Mouse (Mus musculus) mesoderm, embryonic 11.5 days (tissue): Measurements from ENCODE around the gene Bahd1.

ENCODE experiments used
- DNase-seq: peaks from one replicate; pipeline ENCODE4 v3.0.0-alpha.2; 2012; ENCODE audit warnings: low read depth, low spot score

Gene Bahd1

GRCm38 (mm10) chr2:118899981-118900825 is at the start of gene Bahd1:
TSS of gene Bahd1 (plus strand) at chr2:118900377.
- DNase-seq = peak; percentile 39

DNA sequence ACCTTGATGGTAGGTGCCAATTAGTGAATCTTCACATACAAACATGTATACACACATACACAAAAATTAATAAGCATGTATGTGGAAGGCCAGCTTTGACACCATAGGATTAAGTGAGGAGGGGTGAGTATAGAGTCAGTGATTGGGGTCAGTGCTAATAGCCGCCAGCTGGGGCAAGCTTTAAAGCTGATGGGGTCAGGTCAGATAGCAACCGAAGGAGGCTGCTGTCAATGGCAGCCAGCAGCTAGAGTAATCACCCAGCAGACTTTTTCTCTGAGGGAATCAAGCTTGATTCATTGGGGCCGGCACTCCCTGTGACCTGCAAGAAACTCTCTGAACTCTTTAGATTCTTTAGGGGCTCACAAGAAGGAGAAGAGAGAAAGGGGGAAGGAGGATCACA is 48.4 kb upstream of the Bahd1 start:
- peak; percentile 37 for DNase-seq

GRCm38 (mm10) chr2:118861454-118862339 is 38.5 kb upstream of the Bahd1 start, which contains the start of gene Ivd:
TSS of gene Ivd (plus strand) at chr2:118861954.
- peak; percentile 96 for DNase-seq

- DNase-seq = no peak
Observed at GRCm38 (mm10) chr2:118862340-118862675, 37.9 kb upstream of the Bahd1 start.

GRCm38 (mm10) chr2:118870601-118871000 is 29.6 kb upstream of the Bahd1 start:
- no peak for DNase-seq

DNA sequence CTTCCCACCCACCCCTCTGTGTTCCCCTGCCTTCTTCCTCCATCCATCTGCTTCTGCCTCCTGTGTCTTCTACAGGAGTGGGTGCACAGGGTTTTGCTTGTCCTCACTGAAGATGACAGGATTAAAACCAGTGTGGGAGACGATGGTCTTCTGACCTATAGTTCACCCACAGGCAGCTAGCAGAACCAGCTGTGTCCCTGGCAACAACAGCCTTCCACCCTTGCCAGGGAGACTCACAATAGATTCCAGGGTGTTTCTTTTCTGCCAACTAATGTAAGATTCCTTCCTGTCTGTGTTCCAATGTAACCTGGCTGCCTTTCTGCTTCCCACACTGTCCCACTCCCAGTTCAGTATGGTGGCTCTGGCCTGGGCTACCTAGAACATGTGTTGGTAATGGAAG is 29.1 kb upstream of the Bahd1 start:
- no peak for DNase-seq

DNA sequence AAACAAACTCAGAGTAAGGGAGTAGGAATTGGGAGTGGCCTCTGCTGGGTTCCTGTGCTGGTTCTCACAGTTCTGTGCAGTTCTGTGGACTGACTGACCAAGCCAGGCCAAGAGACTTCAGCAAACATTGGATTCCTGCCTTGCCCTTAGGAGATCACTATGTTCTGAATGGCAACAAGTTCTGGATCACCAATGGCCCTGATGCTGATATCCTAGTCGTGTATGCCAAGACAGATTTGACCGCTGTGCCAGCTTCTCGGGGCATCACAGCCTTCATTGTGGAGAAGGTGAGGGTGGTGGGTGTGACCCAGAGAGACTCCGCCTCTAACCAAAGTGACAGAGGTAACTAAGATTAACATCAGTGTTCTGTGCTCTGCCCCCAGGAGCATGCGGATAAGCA is 27.2 kb upstream of the Bahd1 start:
- no peak for DNase-seq

DNA sequence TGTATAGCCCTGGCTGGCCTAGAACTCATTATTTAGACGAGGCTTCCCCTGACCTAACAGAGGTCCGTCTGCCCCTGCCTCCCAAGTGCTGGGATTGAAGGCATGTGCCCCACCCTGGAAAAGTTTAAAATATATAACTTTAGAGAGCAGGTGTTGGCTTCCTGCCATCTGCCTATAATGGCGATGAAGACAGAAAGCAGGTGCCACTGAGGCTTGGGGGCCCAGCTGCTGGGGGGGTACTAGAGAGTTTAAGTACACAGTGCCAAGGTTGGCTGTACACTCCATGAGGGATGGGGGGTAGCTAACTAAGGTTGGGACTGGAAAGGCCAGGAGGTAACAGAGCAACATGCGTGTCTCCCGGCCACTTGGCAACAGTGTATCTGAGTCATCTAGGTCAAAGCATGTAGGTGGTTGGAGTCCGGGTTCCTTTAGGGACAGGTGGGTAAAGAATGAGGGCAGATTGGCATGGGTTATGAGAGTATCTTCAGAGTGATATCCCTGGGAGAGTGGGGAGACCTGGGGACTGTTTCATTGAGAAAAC is 26.2 kb upstream of the Bahd1 start:
- DNase-seq = no peak

DNA sequence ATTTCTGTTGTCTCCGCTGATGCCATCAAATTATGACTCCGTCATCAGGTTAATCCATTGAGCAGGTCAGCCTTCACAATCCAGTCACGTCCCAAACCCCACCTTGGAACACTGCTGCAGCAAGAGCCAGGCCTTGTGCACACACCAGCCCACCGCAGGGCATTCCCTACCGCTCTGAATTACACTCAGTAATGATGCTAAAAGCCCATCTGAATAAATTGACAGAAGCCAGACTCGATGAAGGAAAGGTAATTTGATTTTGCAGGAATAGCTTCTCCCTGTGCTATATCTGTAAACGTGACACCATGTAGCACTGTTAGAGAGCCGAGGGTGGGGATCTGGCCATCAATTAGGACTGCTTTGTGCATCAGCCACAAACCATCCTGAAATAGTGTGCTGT is 24.9 kb upstream of the Bahd1 start:
- no peak for DNase-seq

GRCm38 (mm10) chr2:118876453-118876852 is 23.7 kb upstream of the Bahd1 start:
- no peak for DNase-seq

- DNase-seq = no peak
Observed at GRCm38 (mm10) chr2:118881019-118881418, 19.2 kb upstream of the Bahd1 start.

- no peak for DNase-seq
Observed at GRCm38 (mm10) chr2:118881956-118882355, 18.2 kb upstream of the Bahd1 start.

- DNase-seq = peak; percentile 81
Observed at GRCm38 (mm10) chr2:118882840-118883679, 17.1 kb upstream of the Bahd1 start.

DNA sequence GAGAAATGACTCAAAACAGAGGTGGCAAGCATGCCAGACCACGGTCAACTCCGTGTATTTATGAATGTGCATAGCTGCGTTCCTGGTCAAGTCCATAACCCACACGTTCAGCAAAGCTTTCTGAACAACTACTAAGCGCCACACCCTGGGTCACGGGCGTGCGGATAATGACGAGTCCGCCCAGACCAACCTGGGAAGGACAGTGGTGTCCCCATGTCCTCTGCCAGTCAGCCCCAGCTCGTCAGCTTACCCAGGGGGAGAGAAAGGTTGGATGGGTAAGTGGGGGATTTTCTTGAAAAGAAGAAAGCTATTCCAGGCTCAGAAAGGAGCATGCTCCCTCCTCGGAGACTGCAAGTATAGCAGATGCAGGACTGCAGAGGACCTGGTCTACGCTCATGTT is 12.7 kb upstream of the Bahd1 start:
- DNase-seq = no peak

GRCm38 (mm10) chr2:118887845-118888548 is 12.2 kb upstream of the Bahd1 start:
- no peak for DNase-seq

- no peak for DNase-seq
Observed at GRCm38 (mm10) chr2:118891173-118891572, 9.0 kb upstream of the Bahd1 start.

DNA sequence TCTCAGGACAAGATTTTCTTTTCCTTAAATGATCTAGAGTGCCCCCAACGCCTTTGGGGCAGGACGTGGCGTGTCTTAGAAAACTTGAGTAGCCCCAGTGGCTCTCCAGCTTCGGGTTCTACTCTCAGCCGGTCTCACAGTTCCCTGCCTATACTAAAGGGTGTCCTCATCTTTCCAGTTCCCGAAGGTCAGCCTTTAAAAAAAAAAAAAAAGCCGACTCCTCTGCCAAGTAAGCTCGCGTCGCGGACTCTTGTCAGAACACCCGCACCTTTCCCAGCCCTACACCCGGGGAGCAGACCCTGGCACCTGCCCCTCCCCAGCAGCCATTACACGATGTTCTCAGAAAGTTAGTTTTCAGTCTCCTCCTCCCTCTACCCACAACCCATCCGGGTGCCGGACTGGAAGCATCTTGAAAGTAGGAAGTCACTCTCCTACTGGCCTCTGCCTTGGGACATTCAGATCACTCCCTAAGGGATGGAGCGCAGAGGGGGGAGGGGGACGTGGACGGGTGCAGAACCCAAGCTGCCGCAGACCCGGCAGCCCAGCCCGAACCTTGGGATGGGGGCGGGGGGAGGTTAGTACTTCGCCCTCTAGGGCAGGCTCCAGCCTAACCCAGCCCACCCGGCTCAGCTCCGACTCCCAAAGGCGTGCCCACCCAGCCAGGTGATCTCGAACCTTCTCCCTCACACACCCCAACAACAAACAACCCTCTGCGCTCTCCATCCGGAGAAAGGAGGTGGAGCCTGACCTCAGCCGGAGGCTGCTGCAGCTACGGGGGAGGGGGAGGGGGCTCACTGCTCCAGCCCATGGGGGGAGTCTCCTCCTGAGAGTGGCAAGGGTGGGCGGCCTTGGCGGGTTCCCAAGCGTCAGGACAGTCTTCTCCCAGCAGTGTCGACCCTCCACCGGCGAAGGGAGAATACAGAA is 3.9 kb upstream of the Bahd1 start:
- peak; percentile 39 for DNase-seq

- no peak for DNase-seq
Observed at GRCm38 (mm10) chr2:118896914-118897291, 3.3 kb upstream of the Bahd1 start.

- peak; percentile 12 for DNase-seq
Observed at GRCm38 (mm10) chr2:118897392-118897791, 2.8 kb upstream of the Bahd1 start.

- no peak for DNase-seq
Observed at GRCm38 (mm10) chr2:118897808-118898207, 2.4 kb upstream of the Bahd1 start.
